Mouse (Mus musculus) brain, embryonic 14.5 days (tissue): Measurements from ENCODE around the gene Proser1.

Source experiments
- CTCF ChIP-seq: fragments of 200-500 bp; IDR thresholded peaks from 2 replicates; pipeline ENCODE4 v1.5.1; 2012; ENCODE audit warnings: inconsistent platforms, mild to moderate bottlenecking, moderate library complexity, borderline replicate concordance; ENCODE audit not compliant: insufficient read depth, insufficient read length; ENCODE audit errors: extremely low read depth
- POLR2A ChIP-seq: fragments of 200-500 bp; IDR thresholded peaks from 2 replicates; pipeline ENCODE4 v1.6.1; 2012; ENCODE audit warnings: mild to moderate bottlenecking, inconsistent platforms, borderline replicate concordance; ENCODE audit not compliant: poor library complexity, insufficient read depth, insufficient read length, severe bottlenecking; ENCODE audit errors: extremely low read depth

GRCm38 (mm10) chr3:53472061-53472460, 8.6 kb downstream of the Proser1 start:
- TF ChIP-seq CTCF = no peak
- no peak for TF ChIP-seq POLR2A
